Mouse (Mus musculus) layer of hippocampus, adult 11-12 months (tissue): ENCODE measurements around the gene Fbxo36.

Experiments
- DNase-seq: peaks from one replicate; pipeline ENCODE4 v3.0.0; 2022; ENCODE audit warnings: low spot score

Gene Fbxo36

DNA sequence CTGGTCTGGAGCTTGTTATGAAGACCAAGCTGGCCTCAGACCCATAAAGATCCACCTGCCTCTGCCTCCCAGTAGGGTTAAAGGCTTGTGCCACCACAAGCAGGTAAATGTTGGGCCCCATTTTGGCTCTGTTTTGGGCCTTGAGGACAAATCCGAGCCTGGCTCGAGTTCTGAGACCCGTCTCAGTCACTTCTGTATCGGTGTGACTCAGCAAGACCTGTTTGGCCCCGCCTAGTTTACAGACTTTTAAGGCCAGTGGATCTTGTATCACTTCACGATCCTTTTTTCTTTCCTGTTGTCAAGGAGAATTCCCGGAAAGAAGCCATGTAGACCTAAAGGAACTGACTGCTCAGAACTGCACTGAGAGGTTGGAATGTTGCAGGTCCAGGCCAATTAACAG is 50.9 kb downstream of the Fbxo36 start:
- no peak for DNase-seq

DNA sequence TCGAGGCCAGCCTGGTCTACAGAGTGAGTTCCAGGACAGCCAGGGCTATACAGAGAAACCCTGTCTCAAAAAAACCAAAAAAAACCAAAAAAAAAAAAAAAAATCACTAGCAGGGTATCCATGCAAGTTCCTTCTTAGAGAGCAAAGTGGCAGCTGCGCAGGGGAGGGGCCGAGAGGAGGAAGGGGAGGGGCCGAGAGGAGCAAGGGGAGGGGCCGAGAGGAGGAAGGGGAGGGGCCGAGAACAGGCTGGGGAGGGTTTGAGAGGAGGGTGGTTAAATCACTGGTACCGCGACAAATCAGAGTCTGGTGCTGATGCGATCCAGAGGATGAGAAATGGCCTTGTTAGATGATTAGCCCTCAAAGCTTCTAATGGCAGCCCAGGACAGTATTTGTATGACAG is 52.1 kb downstream of the Fbxo36 start:
- DNase-seq, result no peak

DNA sequence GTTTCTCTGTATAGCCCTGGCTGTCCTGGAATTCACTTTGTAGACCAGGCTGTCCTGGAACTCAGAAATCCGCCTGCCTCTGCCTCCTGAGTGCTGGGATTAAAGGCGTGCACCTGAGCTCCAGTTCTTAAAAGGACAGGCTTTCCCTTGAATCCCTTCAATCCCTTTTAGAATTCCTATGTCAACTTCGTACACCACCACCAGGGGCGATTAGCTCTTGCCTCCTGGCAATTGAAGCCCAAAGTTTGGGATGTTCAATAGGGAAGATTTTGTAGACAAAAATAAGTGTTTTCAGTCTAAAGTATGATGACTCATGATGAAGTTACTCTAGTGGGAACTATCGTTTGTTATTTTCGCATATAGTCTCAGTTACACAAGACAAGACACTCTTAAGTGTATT is 57.7 kb downstream of the Fbxo36 start:
- DNase-seq, result no peak

DNA sequence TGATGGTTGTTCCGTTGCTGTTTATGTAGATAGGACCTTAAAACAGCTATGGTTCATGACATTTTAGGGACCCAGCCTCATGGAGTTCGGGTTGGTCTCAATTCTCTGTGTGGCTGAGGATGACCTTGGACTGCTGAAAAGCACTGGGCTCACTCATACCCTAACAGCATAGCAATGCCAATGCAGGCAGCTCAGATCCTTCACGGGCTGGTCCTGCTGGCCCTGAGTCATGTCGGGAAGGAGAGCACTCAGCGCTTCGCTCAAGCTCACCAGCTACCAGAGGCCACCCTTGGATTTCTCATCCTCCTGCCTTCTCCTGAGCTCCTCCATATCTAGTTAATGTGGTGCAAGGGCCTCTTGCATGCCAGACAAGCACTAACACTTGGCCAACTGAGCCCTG is 59.5 kb downstream of the Fbxo36 start:
- DNase-seq, result no peak

DNA sequence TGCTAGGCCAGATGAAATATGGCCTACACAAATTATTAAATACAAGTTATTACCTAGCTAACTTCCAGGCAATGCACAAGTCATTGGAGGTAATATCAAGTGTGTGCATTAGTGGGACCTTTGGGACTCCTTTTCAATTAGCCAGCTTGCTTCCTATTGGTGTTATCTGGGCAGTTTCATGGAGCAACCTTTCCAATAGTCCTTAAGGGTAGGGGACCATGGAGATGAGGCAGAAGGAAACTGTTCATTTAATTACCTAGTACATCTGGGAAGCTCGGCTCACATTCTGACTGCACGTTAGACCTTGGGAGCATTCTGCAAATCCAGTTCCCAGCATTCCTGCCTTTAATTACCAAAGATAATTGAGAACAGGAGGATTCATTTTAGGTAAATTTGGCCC is 64.8 kb downstream of the Fbxo36 start:
- no peak for DNase-seq

DNA sequence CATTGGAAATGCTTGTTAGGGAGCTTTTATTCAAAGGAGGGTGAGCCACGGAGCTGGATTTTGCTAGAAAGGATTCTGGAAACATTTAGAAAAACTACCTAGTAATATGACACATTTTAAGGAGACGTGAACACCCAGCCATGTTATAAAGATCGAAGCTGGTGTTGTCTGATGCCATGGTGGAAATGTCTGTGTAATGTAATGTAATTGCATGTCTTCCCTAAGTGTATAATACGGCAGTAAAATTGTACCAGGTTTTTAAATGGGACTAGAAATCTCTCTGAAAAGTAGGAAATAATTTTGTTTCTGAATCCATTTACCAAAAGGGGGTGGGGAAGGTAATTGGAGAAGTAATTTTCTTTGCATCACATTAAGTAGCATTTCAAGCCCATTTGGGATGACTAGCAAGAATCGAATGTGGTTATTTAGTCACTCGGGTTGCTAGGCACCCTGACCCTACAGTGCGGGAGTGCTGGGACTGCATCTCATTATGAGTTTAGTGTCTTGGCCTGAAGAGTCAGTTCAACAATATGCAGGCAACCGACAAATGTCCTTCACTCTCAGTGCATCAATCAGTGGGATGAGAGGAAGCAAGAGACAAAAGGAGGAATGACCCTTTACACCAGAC is 70.7 kb downstream of the Fbxo36 start:
- DNase-seq, result no peak

DNA sequence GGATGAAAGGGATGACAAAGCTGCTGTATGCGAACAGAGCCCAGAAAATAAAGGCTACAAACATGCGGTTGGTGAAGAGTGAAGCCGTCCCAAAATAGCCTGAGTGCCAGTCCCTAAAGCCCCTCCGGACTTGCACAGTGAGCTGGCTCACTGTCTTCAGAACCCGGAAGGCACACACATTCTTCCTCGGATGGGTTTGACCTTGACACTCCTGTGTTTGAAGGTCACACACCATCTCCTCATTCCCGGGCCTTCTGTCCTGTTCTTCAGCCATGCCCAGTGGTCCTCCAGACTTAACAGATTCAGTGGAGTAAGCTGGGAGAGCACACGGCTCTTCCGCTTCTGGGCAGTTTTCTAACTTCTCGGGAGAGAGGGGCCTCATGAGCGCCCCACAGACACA is 72.9 kb downstream of the Fbxo36 start:
- DNase-seq, result no peak

DNA sequence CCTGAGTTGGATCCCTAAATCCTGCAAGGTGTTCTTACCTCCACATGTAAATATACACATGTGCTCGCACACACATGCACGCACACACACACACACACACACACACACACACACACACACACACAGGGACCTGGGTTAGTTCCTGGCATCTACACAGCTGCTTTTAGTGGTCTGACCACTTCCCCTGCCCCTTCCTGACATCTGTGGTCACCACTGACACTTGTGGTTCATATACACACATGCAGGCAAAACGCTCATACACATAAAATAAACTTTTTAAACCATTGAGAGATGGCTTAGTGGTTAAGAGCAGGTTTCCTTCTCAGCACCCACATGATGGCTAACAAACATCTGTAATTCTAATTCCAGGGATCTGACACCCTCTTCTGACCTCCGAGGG is 75.4 kb downstream of the Fbxo36 start:
- no peak for DNase-seq

DNA sequence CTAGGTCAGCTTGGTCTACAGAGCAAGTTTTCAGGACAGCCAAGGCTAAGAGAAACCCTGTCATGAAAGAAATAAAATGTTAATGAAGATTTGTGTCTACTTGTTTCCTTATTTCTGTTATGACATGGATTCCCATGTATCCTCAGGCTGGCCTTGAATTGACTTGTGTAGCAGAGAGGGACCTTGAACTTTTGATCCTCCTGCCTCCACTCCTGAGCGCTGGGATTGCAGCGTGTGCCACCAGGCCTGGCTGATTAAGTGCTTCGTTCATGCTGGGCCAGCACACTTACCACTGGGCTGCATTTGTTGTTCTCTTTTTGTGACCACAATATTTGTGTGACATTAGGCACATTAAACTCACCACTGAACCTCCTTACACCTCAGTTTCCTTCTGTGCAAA is 79.2 kb downstream of the Fbxo36 start:
- no peak for DNase-seq

DNA sequence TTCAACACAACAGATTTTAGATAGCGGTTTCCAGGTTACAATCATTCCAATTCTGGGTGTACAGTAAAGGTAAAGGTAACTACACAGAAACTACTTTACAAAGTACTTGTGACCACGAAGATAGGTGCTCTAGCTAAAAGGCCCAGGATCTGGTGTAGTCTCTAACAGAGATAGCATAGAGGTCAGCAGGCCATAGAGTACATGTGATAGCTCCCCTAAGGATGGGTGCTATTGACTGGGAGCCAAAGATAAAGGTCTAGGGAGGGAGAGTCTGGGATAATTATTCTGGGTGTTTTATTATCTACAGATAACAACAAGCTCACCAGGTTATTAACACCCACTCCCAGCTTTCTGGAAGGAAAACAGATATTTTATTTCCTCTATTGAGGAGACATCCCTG is 83.8 kb downstream of the Fbxo36 start:
- no peak for DNase-seq

DNA sequence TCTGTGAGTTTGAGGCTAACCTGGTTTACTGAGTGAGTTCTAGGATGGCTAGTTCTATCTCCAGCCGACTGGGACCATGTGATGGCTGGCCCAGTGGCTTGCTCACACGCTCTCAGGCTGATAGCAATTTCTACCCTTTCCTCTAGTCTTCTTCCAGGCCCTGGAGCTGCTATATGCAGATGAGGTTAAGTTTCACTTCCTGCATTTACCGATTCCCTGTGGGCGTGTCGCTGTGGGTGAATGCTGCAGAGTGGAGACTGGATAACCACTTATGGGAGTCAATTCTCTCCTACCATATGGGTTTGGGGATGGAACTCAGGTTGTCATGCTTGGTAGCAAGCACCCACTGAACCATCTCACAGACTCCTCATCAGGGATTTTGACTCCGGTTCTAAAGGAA is 84.5 kb downstream of the Fbxo36 start:
- DNase-seq, result no peak

DNA sequence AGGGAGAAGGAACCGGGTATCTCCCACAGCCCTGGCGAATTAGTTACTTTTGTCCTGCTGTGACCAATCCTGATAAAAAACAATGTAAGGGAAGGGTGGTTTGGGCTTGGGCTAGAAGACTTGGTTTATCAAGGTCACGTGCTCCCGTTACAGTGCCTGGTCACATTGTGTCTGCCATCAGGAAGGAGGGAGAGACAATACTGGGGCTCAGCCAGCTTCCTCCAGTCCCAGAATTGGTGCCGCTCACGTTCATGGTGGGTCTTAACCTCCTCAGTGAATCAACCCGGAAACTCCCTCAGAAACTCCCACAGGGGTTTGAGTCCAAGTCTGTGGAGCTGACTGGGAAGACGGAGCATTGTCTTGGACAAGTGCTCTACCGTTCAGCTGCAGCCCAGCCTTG is 86.0 kb downstream of the Fbxo36 start:
- DNase-seq, result no peak

DNA sequence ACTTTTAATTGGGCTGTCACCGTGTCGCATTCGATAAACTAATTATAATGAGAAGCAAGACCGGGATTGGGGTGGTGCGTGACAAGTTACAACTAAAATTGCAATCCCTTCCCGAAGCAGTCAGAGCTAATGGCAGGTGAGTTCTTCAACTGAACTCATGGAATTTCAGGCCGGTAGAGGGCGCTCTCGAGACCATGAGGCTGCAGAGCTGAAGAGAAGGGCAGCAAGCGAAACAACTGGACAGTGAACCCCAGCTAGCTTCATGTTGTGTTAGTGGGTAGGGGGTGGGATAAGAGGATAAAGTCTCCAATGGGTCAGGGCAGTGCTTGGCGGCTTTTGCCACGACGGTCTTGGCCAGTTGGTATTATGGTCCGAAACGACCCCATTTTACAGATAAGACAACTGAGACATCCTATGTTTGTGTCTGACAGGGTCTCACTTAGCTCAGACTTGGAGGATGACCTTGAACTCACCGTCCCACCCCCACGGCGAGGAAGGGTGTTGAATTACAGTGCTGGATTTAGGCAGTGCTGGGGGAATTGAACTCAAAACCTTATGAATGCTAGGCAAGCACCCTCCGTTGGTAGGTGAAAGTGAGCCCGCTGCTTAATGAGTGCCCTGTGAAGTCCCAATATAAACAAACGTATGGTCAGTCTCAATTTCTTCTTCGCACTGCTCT is 94.0 kb downstream of the Fbxo36 start:
- DNase-seq, result peak; percentile 88

DNA sequence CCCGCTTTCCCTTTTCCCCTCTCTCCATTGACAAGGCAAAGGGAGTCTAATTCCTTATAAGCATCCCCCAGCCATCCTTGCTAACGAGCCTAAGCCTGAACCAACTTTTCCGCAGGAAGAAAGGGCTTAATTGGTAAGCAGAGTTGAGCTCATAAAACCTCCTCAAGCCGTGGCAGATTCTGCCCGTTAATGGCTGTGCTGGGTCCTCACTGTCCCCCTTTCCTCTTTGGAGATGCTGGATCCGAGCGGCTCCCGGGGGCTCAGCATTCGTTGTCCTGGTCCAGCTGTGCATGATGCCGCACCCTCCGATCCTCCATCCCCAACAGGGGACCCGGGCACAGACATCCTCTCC is 94.5 kb downstream of the Fbxo36 start:
- no peak for DNase-seq

DNA sequence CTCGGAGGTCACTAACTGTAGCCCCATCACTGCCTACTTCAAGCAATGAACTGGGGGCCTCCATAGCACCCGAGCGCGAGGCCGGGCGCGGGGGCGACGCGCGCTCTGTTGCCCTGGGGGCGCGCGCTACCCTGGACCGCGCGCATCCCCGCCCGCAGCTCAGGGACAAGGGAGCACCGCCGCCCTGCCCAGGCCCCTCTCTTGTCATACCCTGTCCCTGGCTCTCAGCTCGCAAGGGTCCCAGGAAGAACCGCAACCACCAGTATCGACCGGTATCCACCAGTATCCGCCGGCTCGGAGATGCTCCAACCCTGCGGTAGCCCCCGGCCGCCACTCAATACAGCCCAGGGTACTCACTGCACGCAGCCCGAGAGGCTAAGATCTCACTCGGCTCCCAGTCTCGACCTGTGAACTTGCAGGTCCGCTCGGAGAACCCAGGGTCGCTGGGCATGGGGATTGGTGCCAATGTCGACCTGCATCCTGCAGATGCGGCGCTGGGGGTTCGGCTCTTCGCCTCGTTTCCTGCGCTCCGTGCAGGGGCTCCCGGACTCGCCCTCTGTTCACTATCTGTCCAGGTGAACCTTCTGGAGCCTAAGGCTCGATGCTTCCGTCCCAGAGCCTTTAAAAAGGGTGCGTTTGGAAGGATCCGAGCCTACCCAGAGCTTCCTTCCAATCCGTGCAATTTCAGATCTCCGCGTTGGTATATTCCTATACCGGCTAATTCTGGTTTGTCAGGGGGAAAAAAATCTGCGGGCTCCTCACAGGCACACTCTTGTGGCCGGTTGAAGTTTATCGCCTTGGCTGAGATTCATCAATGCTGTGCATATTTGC is 95.1 kb downstream of the Fbxo36 start, which contains the start of gene Slc16a14:
Gene Slc16a14 (minus strand): TSS at position 632 of the 831 bp plus-strand sequence.
- peak; percentile 51 for DNase-seq

DNA sequence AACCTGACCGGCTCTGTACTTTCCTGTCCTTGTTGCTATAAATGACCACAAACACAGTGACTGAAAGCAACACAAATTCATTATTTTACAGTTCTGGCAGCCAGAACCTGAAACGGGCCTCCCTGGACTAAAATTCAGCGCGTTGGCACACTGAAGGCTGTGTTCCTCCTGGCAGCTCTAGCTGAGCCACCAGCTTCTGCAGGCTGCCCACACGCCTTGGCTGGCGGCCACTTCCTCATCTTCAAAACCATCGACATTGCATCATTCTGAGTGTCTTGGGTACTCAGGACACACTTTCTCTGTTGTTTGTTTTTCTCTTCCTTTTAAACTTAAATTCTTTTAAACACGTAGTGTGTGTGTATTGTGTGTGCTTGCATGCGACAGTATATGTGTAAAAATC is 96.0 kb downstream of the Fbxo36 start:
- peak; percentile 83 for DNase-seq

DNA sequence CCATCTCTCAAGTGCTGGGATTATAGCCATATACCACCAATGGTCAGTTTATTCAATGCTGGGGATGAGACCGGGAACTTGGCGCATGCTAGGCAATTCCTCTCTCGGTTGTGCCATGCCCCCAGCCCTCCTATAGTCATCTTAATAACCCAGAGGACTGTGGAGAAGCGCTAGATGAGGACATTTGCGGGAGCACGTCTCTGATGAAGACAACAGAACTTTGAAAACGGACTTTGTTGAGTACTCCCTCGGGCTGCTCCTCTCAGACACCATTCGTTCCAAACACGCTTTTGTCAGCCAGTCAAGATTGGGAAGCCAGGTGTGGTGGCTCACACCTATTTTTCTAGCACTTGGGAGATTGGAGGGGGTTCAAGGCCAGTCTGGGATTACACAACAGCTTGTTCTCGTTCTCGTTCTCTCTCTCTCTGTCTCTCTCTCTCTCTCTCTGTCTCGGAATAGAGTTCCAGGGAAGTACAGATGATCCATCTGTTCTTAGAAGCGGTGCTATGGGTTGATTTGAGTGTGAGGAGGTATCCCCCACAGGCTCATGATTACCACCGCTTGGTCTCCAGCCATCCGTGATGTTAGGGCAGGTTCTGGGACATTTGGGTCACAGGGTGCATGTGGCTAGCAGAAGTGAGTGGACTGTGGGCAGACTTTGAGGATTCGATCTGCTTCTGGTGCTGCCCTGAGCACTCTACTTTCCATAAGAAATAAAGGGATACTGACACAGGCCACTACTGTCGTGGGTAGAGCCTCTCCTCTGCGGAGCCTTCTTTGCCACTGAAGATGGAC is 97.3 kb downstream of the Fbxo36 start:
- DNase-seq, result no peak

DNA sequence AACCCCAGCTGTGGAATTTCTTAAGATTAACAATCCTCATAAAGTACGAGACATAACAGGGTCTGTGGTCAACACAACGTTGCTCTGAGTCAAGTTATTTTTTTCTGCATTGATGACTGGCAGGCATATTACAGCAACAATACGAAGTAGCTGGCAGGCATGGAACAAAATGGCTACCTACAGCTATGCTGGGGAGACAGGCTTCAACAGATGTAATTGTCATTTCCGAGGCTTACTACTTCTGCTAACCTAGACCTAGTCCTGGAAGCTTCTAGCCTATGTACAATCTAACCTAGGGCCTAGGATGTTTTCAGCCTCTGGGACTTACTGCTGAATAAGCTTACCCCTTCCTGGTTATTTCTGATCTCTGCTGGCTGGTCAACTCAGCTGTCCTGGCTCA is 99.8 kb downstream of the Fbxo36 start:
- DNase-seq, result no peak

DNA sequence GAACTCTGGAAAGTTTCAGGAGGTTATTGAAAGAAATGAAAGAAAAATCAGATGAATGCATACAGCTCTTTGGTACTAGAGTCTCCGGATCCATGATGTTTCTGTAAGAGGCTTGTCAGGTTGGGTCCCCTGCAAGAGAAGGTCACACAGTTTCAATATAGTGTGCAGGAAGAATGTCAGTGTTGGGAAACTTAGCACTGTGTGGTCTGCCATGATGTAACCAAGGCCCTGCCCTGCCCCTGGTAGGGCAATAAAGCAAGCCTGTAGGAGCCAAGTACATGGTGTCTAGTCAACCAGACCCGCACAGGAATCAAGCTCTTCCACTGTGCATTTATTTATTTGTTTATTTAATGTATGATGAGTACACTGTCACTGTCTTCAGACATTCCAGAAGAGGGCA is 100.7 kb downstream of the Fbxo36 start:
- DNase-seq, result no peak

DNA sequence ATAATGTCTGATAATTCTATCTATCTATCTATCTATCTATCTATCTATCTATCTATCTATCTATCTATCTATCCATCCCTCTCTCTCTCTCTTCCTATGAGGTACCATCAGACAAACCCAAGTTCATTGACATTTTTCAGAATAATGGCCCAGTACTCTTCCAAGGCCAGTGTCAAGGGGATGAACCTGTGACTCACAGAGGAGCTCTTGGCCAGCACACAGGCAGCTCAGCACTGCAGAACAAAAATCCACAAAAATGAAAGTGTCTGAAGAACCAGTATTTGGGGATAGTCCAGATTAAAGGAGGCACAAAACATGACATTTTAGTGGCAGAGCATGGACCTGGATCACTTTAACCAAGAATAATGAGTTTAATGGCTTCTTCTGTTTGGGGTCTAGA is 103.0 kb downstream of the Fbxo36 start:
- no peak for DNase-seq

DNA sequence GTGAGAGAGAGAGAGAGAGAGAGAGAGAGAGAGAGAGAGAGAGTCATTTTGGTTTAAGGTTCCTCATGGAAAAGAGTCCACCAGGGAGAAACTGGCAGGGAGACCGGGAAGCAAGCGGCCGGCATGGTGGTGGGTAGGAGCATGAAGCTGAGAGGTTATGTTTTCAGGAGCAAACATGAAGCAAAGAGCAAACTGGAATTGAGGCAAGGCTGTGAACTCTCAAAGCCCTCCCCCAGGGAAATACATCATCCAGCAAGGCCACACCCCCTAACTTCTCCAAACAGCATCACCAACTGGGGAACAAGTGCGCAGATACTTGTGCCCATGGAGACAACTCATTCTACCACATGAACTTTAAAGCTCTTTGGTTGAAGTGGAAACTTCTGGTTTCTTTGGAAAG is 103.9 kb downstream of the Fbxo36 start:
- no peak for DNase-seq

DNA sequence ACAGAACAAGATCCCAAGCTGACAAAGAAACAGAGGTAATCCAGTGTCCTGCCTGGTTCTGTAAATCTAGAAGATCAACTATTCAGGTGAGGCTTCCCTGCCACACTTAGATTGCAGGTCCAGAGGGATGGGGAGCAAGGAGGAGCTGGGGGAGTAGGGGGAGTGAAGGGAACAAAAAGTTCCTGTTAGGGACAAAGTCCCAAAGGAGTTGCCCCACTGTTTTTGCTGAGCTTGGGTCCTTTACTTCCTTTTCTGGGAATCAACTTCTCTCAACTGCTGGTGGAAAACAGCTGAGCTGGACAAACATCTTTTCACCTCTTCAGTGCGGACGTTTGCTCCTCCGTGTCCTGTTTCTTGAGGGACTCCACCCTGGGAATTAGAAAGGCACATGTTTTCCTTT is 106.3 kb downstream of the Fbxo36 start:
- no peak for DNase-seq

DNA sequence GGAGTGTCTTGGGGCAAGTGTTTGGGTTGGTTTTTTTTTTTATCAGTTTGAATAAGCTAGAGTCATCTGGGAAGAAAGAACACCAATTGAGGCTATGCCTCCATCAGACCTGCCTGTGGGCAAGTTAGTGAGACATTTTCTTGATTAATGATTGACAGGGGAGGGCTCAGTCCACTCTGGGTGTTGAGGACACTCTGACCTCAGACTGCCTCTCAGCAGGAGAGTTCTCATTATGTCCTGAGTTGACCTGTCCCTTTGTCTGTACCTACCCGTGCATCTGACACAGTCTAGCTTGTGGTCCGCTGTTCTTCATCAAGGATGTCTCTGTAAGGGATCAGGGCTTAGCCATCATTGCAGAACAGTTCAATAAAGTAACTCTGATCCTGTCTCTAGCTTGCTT is 107.7 kb downstream of the Fbxo36 start:
- DNase-seq, result no peak
